Mouse (Mus musculus) kidney, adult 2 months (tissue): Measurements from ENCODE around the gene Gm11213. TPM values are rescaled to one million over a fixed set of nuclear protein-coding genes. Genes with fewer than 3 reads are reported as not detected.
A peak's percentile ranks its signal among the peaks of the same experiment; 100 is the strongest.

ENCODE experiments used
- DNase-seq: peaks from one replicate; pipeline ENCODE4 v3.0.0; 2021
- H3K27ac ChIP-seq: fragments of 200-500 bp; 2 replicates; pipeline ENCODE4 v1.5.1; 2012; ENCODE audit warnings: low read depth, low read length, control low read depth, inconsistent platforms; ENCODE audit not compliant: insufficient read depth
- H3K27me3 ChIP-seq: fragments of 200-500 bp; replicated peaks from 2 replicates; pipeline ENCODE4 v1.6.1; 2012; ENCODE audit warnings: mild to moderate bottlenecking, moderate library complexity, low read length, inconsistent platforms; ENCODE audit not compliant: control insufficient read depth, insufficient read depth
- H3K36me3 ChIP-seq: fragments of 200-500 bp; 2 replicates; pipeline ENCODE4 v1.6.1; 2012; ENCODE audit warnings: mild to moderate bottlenecking, moderate library complexity, low read length, inconsistent platforms; ENCODE audit not compliant: control insufficient read depth, insufficient read depth
- H3K4me1 ChIP-seq: fragments of 200-500 bp; 2 replicates; pipeline ENCODE4 v1.6.1; 2011; ENCODE audit warnings: low read length; ENCODE audit not compliant: control insufficient read depth, insufficient read depth
- H3K4me3 ChIP-seq: fragments of 200-500 bp; 2 replicates; pipeline ENCODE4 v1.5.1; 2011; ENCODE audit warnings: mild to moderate bottlenecking, low read depth, low read length, control low read depth; ENCODE audit not compliant: insufficient read depth
- CTCF ChIP-seq: fragments of 200-500 bp; conservative IDR thresholded peaks from 2 replicates; pipeline ENCODE4 v1.5.1; 2011; ENCODE audit warnings: low read depth, mild to moderate bottlenecking, control low read depth, low read length, moderate library complexity, mixed read lengths; ENCODE audit not compliant: insufficient read depth, insufficient read length
- POLR2A ChIP-seq: fragments of 200-500 bp; IDR thresholded peaks from one replicate; pipeline ENCODE4 v1.6.1; 2011; ENCODE audit warnings: low read depth, low read length, control low read depth
- WGBS: fragments of 180-500 bp; shearing (Covaris S2); methylation state at CpG from one replicate; pipeline ENCODE4 v1.1.7; 2018; 5-methylcytosine and 5-hydroxymethylcytosine counted together
- polyA plus RNA-seq: library from polyadenylated mRNA; depleted of rRNA; stranded (reverse); fragments of >200 nt; gene quantifications from 2 replicates; pipeline ENCODE4 v1.2.3, GENCODE M21; 2012

The Gm11213 gene
- polyA plus RNA-seq, 1 experiment: not detected

GRCm38 (mm10) chr4:63625563-63626080, 20.6 kb upstream of the Gm11213 start:
- no peak for DNase-seq
- Histone ChIP-seq H3K4me3 (no peak overlapping the region), H3K36me3 (no peaks in the 10 kb centered on the region), H3K27ac (no peak overlapping the region), H3K4me1 (no peaks in the 10 kb centered on the region), H3K27me3 (no peaks in the 10 kb centered on the region)
- no peak for TF ChIP-seq POLR2A
- no peak for TF ChIP-seq CTCF
- 37% methylated on average over 3 of the region's 3 CpGs for WGBS

GRCm38 (mm10) chr4:63622378-63622835, 17.3 kb upstream of the Gm11213 start, which contains the start of gene Tex48:
Tex48 (minus strand) TSS chr4:63622428.
- no peak within 1 kb of the TSS for H3K27ac ChIP-seq
- no peaks in the 10 kb centered on the region for H3K27me3 ChIP-seq
- no peak within 1 kb of the TSS for H3K4me3 ChIP-seq
- no peaks in the 10 kb centered on the region for H3K36me3 ChIP-seq
- no peaks in the 10 kb centered on the region for H3K4me1 ChIP-seq
- 61% methylated on average over 5 of the region's 5 CpGs for WGBS
- DNase-seq: no peak
- no peak for TF ChIP-seq POLR2A
- TF ChIP-seq CTCF: peak; percentile 46

GRCm38 (mm10) chr4:63621861-63622260, 16.8 kb upstream of the Gm11213 start:
- WGBS: 70% methylated on average over 2 of the region's 2 CpGs
- Histone ChIP-seq H3K27me3 (no peaks in the 10 kb centered on the region), H3K4me1 (no peaks in the 10 kb centered on the region), H3K36me3 (no peaks in the 10 kb centered on the region), H3K27ac (no peak overlapping the region), H3K4me3 (no peak overlapping the region)
- DNase-seq: no peak
- TF ChIP-seq CTCF (no peak), POLR2A (no peak)

- 72% methylated on average over 7 of the region's 7 CpGs for WGBS
- H3K4me1 ChIP-seq: no peaks in the 10 kb centered on the region
- H3K27ac ChIP-seq: no peak overlapping the region
- no peaks in the 10 kb centered on the region for H3K27me3 ChIP-seq
- no peaks in the 10 kb centered on the region for H3K36me3 ChIP-seq
- TF ChIP-seq CTCF: no peak
- TF ChIP-seq POLR2A: no peak
- H3K4me3 ChIP-seq: no peak overlapping the region
- DNase-seq: no peak
Observed at GRCm38 (mm10) chr4:63608391-63608790, 3.3 kb upstream of the Gm11213 start.

GRCm38 (mm10) chr4:63605968-63606367, 907 bp upstream of the Gm11213 start:
- 41% methylated on average over 1 of the region's 1 CpGs for WGBS

GRCm38 (mm10) chr4:63605545-63605944, 484 bp upstream of the Gm11213 start:
- Histone ChIP-seq H3K4me1 (no peaks in the 10 kb centered on the region), H3K4me3 (no peak overlapping the region), H3K36me3 (no peaks in the 10 kb centered on the region), H3K27ac (no peak overlapping the region), H3K27me3 (no peaks in the 10 kb centered on the region)
- TF ChIP-seq CTCF: no peak
- TF ChIP-seq POLR2A: no peak
- 90% methylated on average over 3 of the region's 3 CpGs for WGBS
- DNase-seq: no peak

More at GRCm38 (mm10) chr4:63605968-63606367, 907 bp upstream of the Gm11213 start:
- H3K27me3 ChIP-seq: no peaks in the 10 kb centered on the region
- no peaks in the 10 kb centered on the region for H3K4me1 ChIP-seq
- TF ChIP-seq POLR2A: no peak
- no peak for TF ChIP-seq CTCF
- no peaks in the 10 kb centered on the region for H3K36me3 ChIP-seq
- DNase-seq: no peak
- no peak overlapping the region for H3K4me3 ChIP-seq
- H3K27ac ChIP-seq: no peak overlapping the region

GRCm38 (mm10) chr4:63601263-63601662, 3.8 kb downstream of the Gm11213 start:
- Histone ChIP-seq H3K27ac (no peak overlapping the region), H3K4me3 (no peak overlapping the region), H3K4me1 (no peaks in the 10 kb centered on the region), H3K27me3 (no peaks in the 10 kb centered on the region), H3K36me3 (no peaks in the 10 kb centered on the region)
- no peak for DNase-seq
- no peak for TF ChIP-seq POLR2A
- no peak for TF ChIP-seq CTCF
